Mouse (Mus musculus): ENCODE measurements around the gene Wnt6. TPM values are rescaled to one million over a fixed set of nuclear protein-coding genes. Genes with fewer than 3 reads are reported as not detected.

Wnt6 gene
- polyA plus RNA-seq, 1 experiment from 2014 or later = 2.4 TPM

GRCm38 (mm10) chr1:74797459-74797858 is 25.8 kb downstream of the Wnt6 start:
- H3K9me3 ChIP-seq = no peaks in the 10 kb centered on the region
- ATAC-seq = peak; percentile 74
- H3K9ac ChIP-seq (replicated peaks) = no peak overlapping the region
- H3K27ac ChIP-seq = no peak overlapping the region
- WGBS = 5% methylated on average over 5 of the region's 5 CpGs
- H3K4me1 ChIP-seq (replicated peaks) = peaks cover 61% of the 10 kb centered on the region
- peaks cover 89% of the 10 kb centered on the region for H3K27me3 ChIP-seq
- H3K36me3 ChIP-seq = no peaks in the 10 kb centered on the region
- H3K4me3 ChIP-seq (replicated peaks) = no peak overlapping the region
- no peak overlapping the region for H3K4me2 ChIP-seq (replicated peaks)

GRCm38 (mm10) chr1:74800424-74800888 is 28.8 kb downstream of the Wnt6 start:
- peaks cover 62% of the 10 kb centered on the region for H3K4me1 ChIP-seq (replicated peaks)
- H3K4me3 ChIP-seq (replicated peaks) = peak overlapping the region; percentile 13
- H3K9me3 ChIP-seq = no peaks in the 10 kb centered on the region
- no peaks in the 10 kb centered on the region for H3K36me3 ChIP-seq
- no peak overlapping the region for H3K27ac ChIP-seq
- H3K9ac ChIP-seq (replicated peaks) = no peak overlapping the region; the same call in 1 of the 2 replicates
- H3K27me3 ChIP-seq = peaks cover 89% of the 10 kb centered on the region
- no peak for ATAC-seq
- H3K4me2 ChIP-seq (replicated peaks) = peak overlapping the region; percentile 42
- under 1% methylated on average over 29 of the region's 29 CpGs for WGBS

GRCm38 (mm10) chr1:74801631-74802140 is 30.0 kb downstream of the Wnt6 start:
- Histone ChIP-seq H3K9me3 (no peaks in the 10 kb centered on the region), H3K4me2 (replicated peaks) (no peak overlapping the region), H3K9ac (replicated peaks) (no peak overlapping the region), H3K27ac (no peak overlapping the region), H3K27me3 (peaks cover 91% of the 10 kb centered on the region), H3K4me3 (replicated peaks) (no peak overlapping the region), H3K4me1 (replicated peaks) (peaks cover 64% of the 10 kb centered on the region), H3K36me3 (no peaks in the 10 kb centered on the region)
- 15% methylated on average over 6 of the region's 6 CpGs for WGBS
- ATAC-seq = no peak

- H3K27me3 ChIP-seq = peaks cover 95% of the 10 kb centered on the region
- H3K9me3 ChIP-seq = no peaks in the 10 kb centered on the region
- H3K4me3 ChIP-seq (replicated peaks) = peak overlapping the region; percentile 46
- no peaks in the 10 kb centered on the region for H3K36me3 ChIP-seq
- peak overlapping the region; percentile 27; the same call in 1 of the 2 replicates for H3K27ac ChIP-seq
- under 1% methylated on average over 57 of the region's 57 CpGs for WGBS
- ATAC-seq = peak; percentile 53
- H3K4me1 ChIP-seq (replicated peaks) = peaks cover 64% of the 10 kb centered on the region
- peak overlapping the region; percentile 81 for H3K4me2 ChIP-seq (replicated peaks)
- peak overlapping the region; percentile 57 for H3K9ac ChIP-seq (replicated peaks)
Measured at GRCm38 (mm10) chr1:74802795-74803656, 31.3 kb downstream of the Wnt6 start.

- peaks cover 90% of the 10 kb centered on the region for H3K27me3 ChIP-seq
Measured at GRCm38 (mm10) chr1:74804211-74804870, 32.6 kb downstream of the Wnt6 start.

GRCm38 (mm10) chr1:74805340-74805835 is 33.7 kb downstream of the Wnt6 start:
- Histone ChIP-seq H3K4me2 (replicated peaks) (no peak overlapping the region), H3K27me3 (peaks cover 83% of the 10 kb centered on the region), H3K4me1 (replicated peaks) (peaks cover 63% of the 10 kb centered on the region), H3K4me3 (replicated peaks) (no peak overlapping the region), H3K9ac (replicated peaks) (no peak overlapping the region), H3K27ac (no peak overlapping the region), H3K9me3 (no peaks in the 10 kb centered on the region), H3K36me3 (no peaks in the 10 kb centered on the region)
- no peak for ATAC-seq
- 23% methylated on average over 4 of the region's 4 CpGs for WGBS

More at GRCm38 (mm10) chr1:74804211-74804870, 32.6 kb downstream of the Wnt6 start:
- H3K27ac ChIP-seq = no peak overlapping the region
- 10% methylated on average over 10 of the region's 10 CpGs for WGBS
- no peaks in the 10 kb centered on the region for H3K36me3 ChIP-seq
- ATAC-seq = no peak
- no peak overlapping the region for H3K9ac ChIP-seq (replicated peaks)
- no peaks in the 10 kb centered on the region for H3K9me3 ChIP-seq
- peaks cover 65% of the 10 kb centered on the region for H3K4me1 ChIP-seq (replicated peaks)
- H3K4me3 ChIP-seq (replicated peaks) = no peak overlapping the region
- no peak overlapping the region for H3K4me2 ChIP-seq (replicated peaks)

GRCm38 (mm10) chr1:74805843-74806242 is 34.2 kb downstream of the Wnt6 start:
- Histone ChIP-seq H3K27ac (no peak overlapping the region), H3K4me1 (replicated peaks) (peaks cover 58% of the 10 kb centered on the region), H3K4me2 (replicated peaks) (peak overlapping the region; percentile 65; the same call in 1 of the 2 replicates), H3K9ac (replicated peaks) (no peak overlapping the region), H3K9me3 (no peaks in the 10 kb centered on the region), H3K27me3 (peaks cover 79% of the 10 kb centered on the region), H3K4me3 (replicated peaks) (no peak overlapping the region), H3K36me3 (no peaks in the 10 kb centered on the region)
- WGBS = 8% methylated on average over 5 of the region's 5 CpGs
- ATAC-seq = no peak

- Histone ChIP-seq H3K9ac (replicated peaks) (peak overlapping the region; percentile 55), H3K36me3 (no peaks in the 10 kb centered on the region), H3K4me1 (replicated peaks) (peaks cover 56% of the 10 kb centered on the region), H3K4me2 (replicated peaks) (peak overlapping the region; percentile 65), H3K9me3 (no peaks in the 10 kb centered on the region), H3K27me3 (peaks cover 72% of the 10 kb centered on the region), H3K27ac (peak overlapping the region; percentile 62), H3K4me3 (replicated peaks) (peak overlapping the region; percentile 36)
- WGBS = under 1% methylated on average over 38 of the region's 38 CpGs
- ATAC-seq = peak; percentile 43
Measured at GRCm38 (mm10) chr1:74806360-74807311, 34.9 kb downstream of the Wnt6 start.

- WGBS = 3% methylated on average over 23 of the region's 23 CpGs
- Histone ChIP-seq H3K9me3 (no peaks in the 10 kb centered on the region), H3K27me3 (peaks cover 62% of the 10 kb centered on the region), H3K4me2 (replicated peaks) (peak overlapping the region; percentile 65), H3K27ac (0 out of 2 replicates have a peak overlapping the region, but pooled peaks have one; percentile 44), H3K9ac (replicated peaks) (no peak overlapping the region), H3K4me3 (replicated peaks) (peak overlapping the region; percentile 36), H3K36me3 (no peaks in the 10 kb centered on the region), H3K4me1 (replicated peaks) (peaks cover 54% of the 10 kb centered on the region)
- ATAC-seq = peak; percentile 31
Measured at GRCm38 (mm10) chr1:74807551-74808071, 35.9 kb downstream of the Wnt6 start.

- peak overlapping the region; percentile 36; the same call in 1 of the 2 replicates for H3K4me3 ChIP-seq (replicated peaks)
- H3K4me2 ChIP-seq (replicated peaks) = peak overlapping the region; percentile 65
- 0% methylated on average over 16 of the region's 16 CpGs for WGBS
- H3K36me3 ChIP-seq = no peaks in the 10 kb centered on the region
- H3K9ac ChIP-seq (replicated peaks) = no peak overlapping the region
- peaks cover 49% of the 10 kb centered on the region for H3K4me1 ChIP-seq (replicated peaks)
- no peaks in the 10 kb centered on the region for H3K9me3 ChIP-seq
- H3K27ac ChIP-seq = no peak overlapping the region
- ATAC-seq = peak; percentile 73
- peaks cover 58% of the 10 kb centered on the region for H3K27me3 ChIP-seq
Measured at GRCm38 (mm10) chr1:74808078-74808477, 36.4 kb downstream of the Wnt6 start.

GRCm38 (mm10) chr1:74809007-74809406 is 37.3 kb downstream of the Wnt6 start:
- H3K4me1 ChIP-seq (replicated peaks) = peaks cover 40% of the 10 kb centered on the region
- peaks cover 56% of the 10 kb centered on the region for H3K27me3 ChIP-seq
- WGBS = 67% methylated on average over 10 of the region's 10 CpGs

More at GRCm38 (mm10) chr1:74809007-74809406, 37.3 kb downstream of the Wnt6 start:
- H3K9ac ChIP-seq (replicated peaks) = no peak overlapping the region
- no peaks in the 10 kb centered on the region for H3K9me3 ChIP-seq
- no peak overlapping the region for H3K4me2 ChIP-seq (replicated peaks)
- H3K4me3 ChIP-seq (replicated peaks) = no peak overlapping the region
- H3K36me3 ChIP-seq = no peaks in the 10 kb centered on the region
- H3K27ac ChIP-seq = no peak overlapping the region
- no peak for ATAC-seq

Data from midbrain, embryonic 13.5 days (tissue).